13 mouse cellular contexts compared by ENCODE assay signal in the genomic region with DNA sequence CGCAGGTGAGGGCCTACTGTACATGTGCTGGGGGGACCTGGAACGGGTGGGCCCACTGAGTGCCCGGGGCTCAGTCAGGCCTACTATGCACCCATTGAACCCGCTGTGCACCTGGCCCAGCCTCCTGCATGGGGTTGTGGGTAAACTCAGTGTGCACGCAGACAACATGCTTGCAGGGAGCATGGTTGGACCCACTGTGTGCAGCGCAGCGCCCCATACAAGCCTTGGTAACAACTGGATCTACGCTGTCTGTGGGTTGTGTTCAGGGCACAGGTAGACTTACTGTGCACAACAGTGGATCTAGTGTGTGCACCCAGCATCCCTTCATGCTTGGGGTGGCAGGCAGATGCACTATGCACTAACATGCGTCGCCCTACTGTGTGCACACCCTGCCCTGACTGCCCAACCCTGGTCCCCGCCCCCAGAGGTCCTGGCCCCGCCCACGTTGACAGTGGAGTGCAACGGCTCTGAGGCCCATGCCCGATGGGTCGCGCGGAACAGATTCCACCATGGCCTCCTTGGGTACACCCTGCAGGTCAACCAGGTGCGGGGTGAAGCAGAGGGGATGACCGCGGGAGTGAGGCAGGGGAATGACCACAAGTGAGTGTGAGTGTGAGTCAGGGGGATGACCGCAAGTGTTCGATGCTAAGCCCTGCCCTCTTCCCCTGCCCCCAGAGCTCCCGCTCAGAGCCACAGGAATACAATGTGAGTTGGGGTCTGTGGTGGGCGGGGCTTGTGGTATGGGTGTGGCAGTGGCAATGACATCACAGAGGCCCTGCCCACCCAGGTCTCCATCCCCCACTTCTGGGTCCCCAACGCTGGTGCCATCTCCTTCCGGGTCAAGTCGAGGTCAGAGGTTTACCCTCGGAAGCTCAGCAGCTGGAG. TPM values are rescaled to one million over a fixed set of nuclear protein-coding genes. Genes with fewer than 3 reads are reported as not detected.
DNase-seq lines count a peak whose midpoint lies in the region; ATAC-seq lines count a peak whose summit lies in the region.
"Had no signal": no experiment of that assay in that cellular context is flagged by ENCODE, and none has a peak within 500 bp of the region (broad histone marks: within the 10 kb centered on the region; RNA-seq: fewer than 3 reads in every experiment).

No protein-coding gene starts in this region.

- H3K4me1 ChIP-seq in heart, embryonic 10.5 days = 0 out of 2 replicates have a peak, but pooled peaks cover 3% of the 10 kb centered on the region

- H3K27ac ChIP-seq in heart, embryonic 10.5 days = no peak overlapping the region
- H3K27ac ChIP-seq: embryonic facial prominence, embryonic 15.5 days; hindbrain, embryonic 15.5 days; limb, embryonic 15.5 days had no signal

- no peak overlapping the region for H3K4me3 ChIP-seq in heart, embryonic 10.5 days
- H3K4me3 ChIP-seq: embryonic facial prominence, embryonic 15.5 days; hindbrain, embryonic 15.5 days; limb, embryonic 15.5 days had no signal

- no peaks in the 10 kb centered on the region for H3K27me3 ChIP-seq in heart, embryonic 10.5 days (ENCODE audit: insufficient read depth, poor library complexity, severe bottlenecking)
- H3K27me3 ChIP-seq: embryonic facial prominence, embryonic 15.5 days; hindbrain, embryonic 15.5 days; limb, embryonic 15.5 days had no signal

- no peak for ATAC-seq in inflammation-experienced regulatory T-cells, adult 6 months

- WGBS in heart, embryonic 10.5 days = 94% methylated on average over 29 of the region's 29 CpGs

- peaks cover 68% of the 10 kb centered on the region for H3K9me3 ChIP-seq in heart, embryonic 10.5 days

- peak; percentile 90 for DNase-seq in heart, adult 11 months
- DNase-seq in heart, embryonic 10.5 days (ENCODE audit: low spot score) = no peak
- DNase-seq in right cerebral cortex, postnatal 10 days (ENCODE audit: low spot score in 2 of 2) = peak; percentile 40 to 47
- no peak for DNase-seq in right cerebral cortex, postnatal 36 days (ENCODE audit: low spot score in 2 of 2)
- peak; percentile 33 for DNase-seq in cerebellum, adult 9-11 months
- DNase-seq in thymus, postnatal 14 days = peak; percentile 27
- DNase-seq in layer of hippocampus, adult 18-20 months (ENCODE audit: low spot score in 2 of 2) = no peak

- H3K36me3 ChIP-seq in heart, embryonic 10.5 days = peaks cover 55% of the 10 kb centered on the region
- H3K36me3 ChIP-seq: hindbrain, embryonic 15.5 days had no signal

RNA-seq across cellular contexts. Expression of a gene that starts 4.4 kb away (rescaled TPM):
- polyA plus RNA-seq in heart, embryonic 10.5 days (2016; fragmentation: Nextera tagmentation; extraction: Ambion mirVana) = 5.0 and 5.3 TPM in 2 replicates
- total RNA-seq in layer of hippocampus, adult 18-20 months (2021) = 1 to 10 TPM; 3.3 to 4.2 TPM
- 1 to 10 TPM; 3.6 to 10.0 (median 4.1) TPM for polyA plus RNA-seq in inflammation-experienced regulatory T-cells, adult 6 months (2017; shearing (Covaris generic))

RNA-seq across cellular contexts. Expression of a gene that starts 27.9 kb away (rescaled TPM):
- polyA plus RNA-seq in heart, embryonic 10.5 days (2016; fragmentation: Nextera tagmentation; extraction: Ambion mirVana) = not detected in 2 replicates
- not detected for total RNA-seq in layer of hippocampus, adult 18-20 months (2021)
- under 1 TPM in 1 of 3 experiments, not detected in 2; 0.13 TPM for polyA plus RNA-seq in inflammation-experienced regulatory T-cells, adult 6 months (2017; shearing (Covaris generic))
- total RNA-seq: gastrocnemius, adult 8-10 months; megakaryocyte-erythroid progenitor cell, adult 5-6 weeks had no signal
- polyA plus RNA-seq: embryonic facial prominence, embryonic 15.5 days; limb, embryonic 15.5 days had no signal

RNA-seq across cellular contexts. Expression of a gene that starts 50.6 kb away (rescaled TPM):
- not detected in 2 replicates for polyA plus RNA-seq in heart, embryonic 10.5 days (2016; fragmentation: Nextera tagmentation; extraction: Ambion mirVana)
- total RNA-seq in layer of hippocampus, adult 18-20 months (2021) = not detected
- not detected for polyA plus RNA-seq in inflammation-experienced regulatory T-cells, adult 6 months (2017; shearing (Covaris generic))
- total RNA-seq: gastrocnemius, adult 8-10 months; megakaryocyte-erythroid progenitor cell, adult 5-6 weeks had no signal
- polyA plus RNA-seq: hindbrain, embryonic 15.5 days; limb, embryonic 15.5 days had no signal

Comparison
In these comparisons a context has a peak if more than half of its experiments do, and no peak if none do; other contexts are left out.
1. DNase-seq: peak in heart, adult 11 months (single experiment), right cerebral cortex, postnatal 10 days (2 of 2), cerebellum, adult 9-11 months (single experiment) and thymus, postnatal 14 days (single experiment); none in heart, embryonic 10.5 days (single experiment), right cerebral cortex, postnatal 36 days (0 of 2) and layer of hippocampus, adult 18-20 months (0 of 2).